Mouse (Mus musculus): ENCODE measurements around the gene Olfr547.
A peak's percentile ranks its signal among the peaks of the same experiment; 100 is the strongest.

DNA sequence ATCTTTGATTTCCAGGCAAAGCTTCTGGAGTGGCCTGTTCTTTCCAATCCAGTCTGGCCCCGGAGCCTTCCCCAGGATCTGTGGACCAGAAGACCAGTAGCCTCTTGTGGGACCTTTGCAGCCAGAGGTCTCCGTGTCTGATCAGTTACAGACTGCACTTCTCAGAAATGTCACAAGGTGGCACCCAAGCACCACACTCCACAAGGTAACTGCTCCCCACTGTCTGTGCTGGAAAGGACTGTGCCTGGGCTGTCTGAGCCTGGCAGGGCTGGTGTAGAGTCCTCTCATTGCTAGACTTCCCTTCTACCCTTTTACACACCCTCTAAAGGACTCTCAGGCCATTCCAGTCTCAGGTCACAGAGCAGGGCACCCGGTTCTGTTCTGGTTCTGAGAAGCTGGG, 27.7 kb upstream of the Olfr547 start:
- TF ChIP-seq NANOG (IDR thresholded peaks at IDR 0.05; ENCODE audit: borderline replicate concordance, low read length) (no peak), CTCF (conservative IDR thresholded peaks at IDR 0.05; ENCODE audit: low read length) (peak; percentile 82)
